Mouse (Mus musculus) megakaryocyte, embryonic 14.5 days (primary cell): ENCODE data around the gene Suclg1.

Experiments
- FLI1 ChIP-seq: IDR thresholded peaks from 2 replicates; pipeline ENCODE4 v1.6.1; 2012; ENCODE audit warnings: low read length, inconsistent platforms, mixed read lengths
- GATA1 ChIP-seq: IDR thresholded peaks from 3 replicates; pipeline ENCODE4 v1.6.1; 2012; ENCODE audit warnings: mixed read lengths, low read length, inconsistent platforms, borderline replicate concordance

GRCm38 (mm10) chr6:73248237-73249048 lies at the start of gene Suclg1:
- no peak for TF ChIP-seq GATA1
- no peak for TF ChIP-seq FLI1
